Mouse (Mus musculus): Measurements from ENCODE around the gene Hip1r.
A peak's percentile ranks its signal among the peaks of the same experiment; 100 is the strongest.

Hip1r gene

DNA sequence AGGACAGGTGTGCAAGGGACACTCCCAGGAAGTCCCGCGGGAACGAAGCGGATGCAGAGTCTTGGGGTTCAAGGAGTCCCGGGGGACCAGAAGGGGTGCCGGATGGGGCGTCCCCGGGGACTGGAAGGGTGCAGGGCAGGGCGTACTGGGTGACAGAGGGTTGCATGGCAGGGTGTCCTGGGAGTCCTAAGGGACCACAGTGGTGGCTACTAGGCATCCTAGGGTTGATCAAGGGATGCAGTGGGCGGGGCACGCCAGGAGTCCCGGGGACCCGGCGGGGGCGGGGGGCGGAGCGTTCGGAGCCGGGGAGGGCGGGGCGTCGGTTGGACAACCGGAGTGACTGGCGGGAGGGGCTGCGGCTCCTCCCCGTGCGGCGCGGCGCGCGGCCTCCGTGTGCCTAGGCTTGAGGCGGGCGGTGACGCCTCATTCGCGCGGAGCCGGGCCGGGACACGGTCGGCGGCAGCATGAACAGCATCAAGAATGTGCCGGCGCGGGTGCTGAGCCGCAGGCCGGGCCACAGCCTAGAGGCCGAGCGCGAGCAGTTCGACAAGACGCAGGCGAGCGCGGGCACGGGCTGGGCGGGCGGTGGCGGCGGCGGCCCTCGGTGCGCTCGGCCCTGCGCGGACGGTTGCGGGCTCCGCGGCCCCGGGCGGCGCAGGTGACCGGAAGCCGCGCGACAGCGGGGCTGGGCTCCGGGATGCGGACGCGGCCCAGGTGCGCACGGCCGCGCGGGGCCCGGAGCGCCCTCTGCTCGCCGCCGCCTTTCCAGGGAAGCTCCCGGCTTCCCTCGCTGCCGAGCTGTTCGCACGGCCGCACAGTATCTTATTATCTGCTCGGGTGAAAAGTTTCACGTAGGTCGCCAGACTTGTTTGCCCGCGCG lies at the start of gene Hip1r:
Hip1r (plus strand) TSS at position 330 of the 880 bp plus-strand sequence.
- peak; percentile 74 for DNase-seq

- DNase-seq: no peak
Measured at GRCm38 (mm10) chr5:123927118-123927517, 46.3 kb upstream of the Hip1r start, which contains the start of gene Gm43518. Gene Gm43518 (plus strand): TSS chr5:123927418.

DNA sequence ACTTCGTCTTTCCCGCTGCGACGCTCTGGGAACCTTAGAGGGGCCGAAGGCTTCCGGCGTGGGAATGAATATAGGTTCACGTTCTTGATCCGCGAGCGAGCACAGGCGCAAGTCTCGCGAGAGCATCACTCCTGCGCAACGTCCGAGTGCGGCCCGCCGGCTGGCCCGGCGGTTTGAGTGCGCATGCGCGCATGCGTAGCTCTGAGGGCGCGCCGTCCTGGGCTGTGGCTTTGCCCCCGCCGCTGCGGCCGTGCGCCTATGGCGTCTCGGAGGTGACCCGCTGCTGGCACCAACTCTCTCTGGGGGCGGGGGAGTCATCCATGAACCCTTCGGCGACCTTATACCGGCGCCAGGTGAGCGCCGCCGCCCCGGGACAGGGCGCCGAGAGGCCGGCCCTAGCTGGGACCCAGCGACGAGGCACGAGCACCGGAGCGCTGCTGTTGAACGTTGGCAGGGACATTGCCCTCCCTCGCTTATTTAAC lies 42.9 kb upstream of the Hip1r start, which contains the start of gene Ccdc62:
Ccdc62 (plus strand) TSS at position 172 of the 482 bp plus-strand sequence.
- peak; percentile 90 for DNase-seq

DNA sequence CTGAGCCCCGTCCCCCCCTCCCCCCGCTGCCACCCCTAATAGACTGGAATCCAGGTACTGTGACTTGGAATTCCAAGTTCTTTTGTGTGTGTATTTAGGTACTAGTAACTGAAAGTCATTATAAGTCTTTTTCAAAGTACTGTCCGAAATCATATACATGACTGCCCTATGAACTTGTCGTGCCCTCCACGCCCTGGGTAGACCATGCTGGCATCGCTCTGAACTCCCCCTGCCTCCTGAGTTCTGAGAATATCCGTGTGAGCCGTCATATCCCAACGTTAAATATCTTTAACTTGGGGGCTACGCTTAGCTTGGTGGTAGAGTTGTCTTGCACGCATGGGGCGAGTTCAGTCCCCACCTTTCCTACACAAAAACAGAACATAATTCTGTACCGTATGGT lies 42.3 kb upstream of the Hip1r start:
- DNase-seq: no peak

GRCm38 (mm10) chr5:123932927-123933326 lies 40.5 kb upstream of the Hip1r start:
- no peak for DNase-seq

DNA sequence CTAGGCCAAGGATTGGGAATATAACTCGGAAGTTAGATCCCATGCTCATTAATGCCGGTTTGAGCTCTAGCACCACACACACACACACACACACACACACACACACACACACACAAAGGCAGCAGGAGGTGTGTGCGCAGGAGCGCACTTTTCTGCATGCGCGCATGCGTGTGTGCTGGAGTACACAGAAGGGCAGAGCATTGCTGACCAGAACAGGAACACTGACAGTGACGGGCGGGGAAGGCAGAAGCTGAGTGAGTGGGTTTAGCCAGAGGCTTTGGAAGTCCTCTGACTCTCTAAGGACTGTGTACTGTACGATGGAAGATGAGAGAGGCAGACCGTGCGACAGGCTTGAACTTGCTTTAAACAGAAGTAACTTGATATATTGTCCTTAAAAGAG lies 39.9 kb upstream of the Hip1r start:
- no peak for DNase-seq

DNA sequence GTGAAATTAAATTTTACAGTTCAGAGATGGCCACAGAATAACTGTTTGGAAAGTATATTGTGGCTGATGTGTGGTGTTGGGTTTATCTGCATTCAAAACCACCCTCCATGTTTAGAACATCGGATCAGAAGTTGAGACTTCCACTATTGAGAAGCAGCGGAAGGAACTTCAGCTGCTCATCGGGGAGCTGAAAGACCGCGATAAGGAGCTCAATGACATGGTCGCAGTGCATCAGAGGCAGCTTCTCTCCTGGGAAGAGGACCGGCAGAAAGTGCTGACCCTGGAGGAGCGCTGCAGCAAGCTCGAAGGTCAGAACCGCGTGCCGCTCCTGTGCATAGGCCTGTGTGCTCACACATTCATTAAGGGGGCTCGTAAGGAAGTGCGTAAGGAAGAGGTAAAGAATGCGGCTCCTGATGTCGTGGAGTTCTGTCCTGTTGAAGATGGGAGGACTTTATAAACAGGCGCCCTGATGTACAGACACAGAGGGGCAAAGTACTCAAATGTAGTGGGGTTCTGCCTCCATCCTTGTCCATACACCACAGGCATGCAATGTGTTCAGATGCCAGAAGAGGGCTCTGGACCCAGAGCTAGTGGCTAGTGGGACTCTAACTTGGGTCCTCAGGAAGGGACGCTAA lies 39.4 kb upstream of the Hip1r start:
- no peak for DNase-seq

DNA sequence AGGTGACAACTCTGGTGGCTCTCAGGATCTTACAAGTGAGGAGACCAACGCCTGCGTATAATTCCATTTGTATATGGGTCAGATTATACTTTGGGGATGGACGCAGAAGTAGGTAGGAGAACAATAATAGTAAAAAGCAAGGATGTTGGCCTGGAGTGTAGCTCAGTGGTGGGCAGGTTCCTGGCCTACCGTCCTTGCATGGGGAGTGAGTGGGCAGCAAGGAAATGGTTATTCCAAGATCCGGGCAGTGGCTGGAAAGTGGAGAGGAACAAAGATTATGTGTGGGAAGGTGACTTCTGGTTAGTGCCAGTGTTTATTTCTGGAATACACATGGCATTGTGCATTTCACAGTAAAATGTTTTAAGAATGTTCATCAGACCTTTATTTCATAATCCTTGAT lies 37.5 kb upstream of the Hip1r start:
- DNase-seq: no peak

- DNase-seq: no peak
Measured at GRCm38 (mm10) chr5:123938479-123938878, 34.9 kb upstream of the Hip1r start.

GRCm38 (mm10) chr5:123946546-123946945 lies 26.9 kb upstream of the Hip1r start:
- no peak for DNase-seq

GRCm38 (mm10) chr5:123947041-123947761 lies 26.2 kb upstream of the Hip1r start:
- DNase-seq: peak; percentile 10

GRCm38 (mm10) chr5:123952365-123953045 lies 20.9 kb upstream of the Hip1r start:
- no peak for DNase-seq

DNA sequence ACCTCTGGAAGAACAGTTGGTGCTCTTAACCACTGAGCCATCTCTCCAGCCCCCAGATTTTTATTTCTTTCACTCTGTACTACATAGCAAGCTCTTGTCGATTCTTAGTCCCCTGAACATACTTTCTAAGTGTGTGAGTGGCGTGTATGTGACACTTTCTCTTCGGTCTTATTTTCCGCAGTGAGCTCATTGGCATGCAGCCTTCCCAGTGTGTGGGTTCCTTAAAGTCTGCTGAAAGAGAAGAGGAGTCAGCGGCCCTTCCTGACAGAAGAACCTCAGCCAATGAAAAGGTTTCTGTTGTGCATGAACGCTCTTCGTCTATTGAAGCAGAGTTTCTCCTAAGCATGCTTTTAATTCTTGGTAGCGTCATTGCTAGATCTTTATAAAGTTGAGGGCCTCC lies 16.2 kb upstream of the Hip1r start:
- no peak for DNase-seq

DNA sequence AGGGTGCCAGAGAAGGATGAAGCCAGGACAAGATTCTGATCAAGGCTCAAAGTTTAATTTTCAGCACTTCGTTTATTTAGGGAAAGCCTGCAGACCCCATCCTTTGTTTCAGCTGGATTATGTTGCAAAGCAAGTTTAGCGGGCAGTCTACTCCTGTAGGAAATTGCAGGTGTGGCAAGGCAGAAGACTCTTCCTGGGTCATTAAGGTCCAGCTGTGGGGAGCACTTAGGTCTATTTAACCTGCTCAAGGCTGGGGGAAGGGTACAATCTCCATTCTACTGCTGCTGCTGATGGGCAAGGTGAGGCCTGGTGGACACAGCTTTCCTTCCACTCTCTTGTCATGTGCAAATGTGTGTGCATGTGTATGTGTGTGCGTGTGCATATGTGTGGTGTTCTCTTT lies 14.4 kb upstream of the Hip1r start:
- no peak for DNase-seq

GRCm38 (mm10) chr5:123960129-123960528 lies 13.3 kb upstream of the Hip1r start:
- DNase-seq: no peak

GRCm38 (mm10) chr5:123961046-123961445 lies 12.4 kb upstream of the Hip1r start:
- DNase-seq: no peak

DNA sequence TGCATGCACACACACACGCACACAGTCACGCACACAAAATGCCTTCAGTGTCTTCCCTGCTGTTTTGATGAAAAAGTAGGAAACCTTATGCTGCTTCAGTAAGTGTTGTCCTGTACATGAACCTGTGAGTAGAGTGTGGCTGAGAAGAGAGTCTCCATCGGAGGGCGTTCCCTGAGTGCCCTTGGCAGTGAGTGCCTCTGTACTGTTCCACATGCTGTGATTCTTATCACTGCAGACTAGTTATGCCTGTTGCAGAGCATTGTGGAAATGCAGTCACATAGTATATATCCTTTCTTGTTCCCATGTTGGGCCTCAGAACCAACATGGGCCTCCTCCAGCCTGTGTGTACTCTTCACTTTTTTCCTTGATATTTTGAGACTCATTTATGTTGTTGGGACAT lies 9.2 kb upstream of the Hip1r start:
- no peak for DNase-seq

- DNase-seq: no peak
Measured at GRCm38 (mm10) chr5:123966759-123967158, 6.7 kb upstream of the Hip1r start.

GRCm38 (mm10) chr5:123968468-123968867 lies 5.0 kb upstream of the Hip1r start:
- no peak for DNase-seq

- no peak for DNase-seq
Measured at GRCm38 (mm10) chr5:123969216-123969615, 4.2 kb upstream of the Hip1r start.

- no peak for DNase-seq
Measured at GRCm38 (mm10) chr5:123970576-123970975, 2.9 kb upstream of the Hip1r start.

DNA sequence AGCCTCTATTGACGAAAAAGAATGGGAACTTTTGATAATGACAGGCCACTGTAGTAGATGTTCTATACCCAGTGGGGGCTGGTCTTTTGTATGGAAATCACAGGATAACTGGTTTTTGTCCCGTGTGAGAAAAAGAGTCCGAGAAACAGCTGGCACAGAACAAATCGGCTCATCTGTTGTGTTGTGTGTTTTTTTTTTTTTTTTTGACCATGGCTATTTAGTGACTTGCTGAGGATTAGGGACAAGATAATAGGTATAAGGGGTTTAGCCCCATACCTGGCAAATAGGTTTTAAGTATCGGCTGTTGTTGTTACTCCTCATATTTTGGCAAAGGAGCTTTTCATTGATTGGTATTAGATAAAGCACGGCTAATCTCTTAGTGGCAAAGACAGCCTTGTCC lies 975 bp upstream of the Hip1r start:
- no peak for DNase-seq

- peak; percentile 21 for DNase-seq
Measured at GRCm38 (mm10) chr5:123974179-123974485, 704 bp downstream of the Hip1r start.

All from thymus, postnatal 25 days (tissue).